Mouse (Mus musculus) layer of hippocampus, postnatal 36 days (tissue): ENCODE measurements around the gene Adora2a. TPM values are rescaled to one million over a fixed set of nuclear protein-coding genes. Genes with fewer than 3 reads are reported as not detected.
A peak's percentile ranks its signal among the peaks of the same experiment; 100 is the strongest.
"Not testable (repeated sequence)": the region's sequence is repeated elsewhere in the genome, so short reads cannot be mapped to it uniquely, and the experiment has no call there.

Experiments used
- DNase-seq, 2 experiments: peaks; one replicate each; pipeline ENCODE4 v3.0.0; 2022
- total RNA-seq, 2 experiments: library from RNA; stranded (reverse); gene quantifications; 2 replicates each; pipeline ENCODE4 v1.2.3; 2021

The Adora2a gene
- total RNA-seq: 1 to 10 TPM; 3.1 to 3.2 TPM

- DNase-seq: no peak
Measured at GRCm38 (mm10) chr10:75316872-75316907, at the start of gene Adora2a. TSS of gene Adora2a (plus strand) at chr10:75316877.

GRCm38 (mm10) chr10:75273020-75273419 lies 43.7 kb upstream of the Adora2a start:
- DNase-seq: no peak

- DNase-seq: no peak
Measured at GRCm38 (mm10) chr10:75276427-75277013, 40.2 kb upstream of the Adora2a start.

- DNase-seq: no peak
Measured at GRCm38 (mm10) chr10:75277501-75277900, 39.2 kb upstream of the Adora2a start.

- no peak for DNase-seq
Measured at GRCm38 (mm10) chr10:75282648-75283047, 34.0 kb upstream of the Adora2a start.

GRCm38 (mm10) chr10:75283821-75284220 lies 32.9 kb upstream of the Adora2a start:
- DNase-seq: no peak

- DNase-seq: no peak
Measured at GRCm38 (mm10) chr10:75288579-75288978, 28.1 kb upstream of the Adora2a start.

- DNase-seq: no peak
Measured at GRCm38 (mm10) chr10:75289392-75289791, 27.3 kb upstream of the Adora2a start.

GRCm38 (mm10) chr10:75290650-75291049 lies 26.0 kb upstream of the Adora2a start:
- no peak for DNase-seq

GRCm38 (mm10) chr10:75291338-75291737 lies 25.3 kb upstream of the Adora2a start:
- DNase-seq: no peak

GRCm38 (mm10) chr10:75292206-75292605 lies 24.5 kb upstream of the Adora2a start:
- DNase-seq: not testable (repeated sequence)

GRCm38 (mm10) chr10:75293288-75293687 lies 23.4 kb upstream of the Adora2a start:
- DNase-seq: no peak

GRCm38 (mm10) chr10:75294362-75294761 lies 22.3 kb upstream of the Adora2a start:
- no peak for DNase-seq

GRCm38 (mm10) chr10:75294926-75295325 lies 21.8 kb upstream of the Adora2a start:
- no peak for DNase-seq

- DNase-seq: no peak
Measured at GRCm38 (mm10) chr10:75298608-75299007, 18.1 kb upstream of the Adora2a start.

GRCm38 (mm10) chr10:75299785-75300418 lies 16.8 kb upstream of the Adora2a start:
- DNase-seq: no peak

- no peak for DNase-seq
Measured at GRCm38 (mm10) chr10:75301195-75301806, 15.4 kb upstream of the Adora2a start.

GRCm38 (mm10) chr10:75301937-75302336 lies 14.7 kb upstream of the Adora2a start:
- no peak for DNase-seq

- no peak for DNase-seq
Measured at GRCm38 (mm10) chr10:75302536-75302935, 14.1 kb upstream of the Adora2a start.

- DNase-seq: peak; percentile 67 to 81
Measured at GRCm38 (mm10) chr10:75303324-75304048, 13.2 kb upstream of the Adora2a start.

- DNase-seq: no peak
Measured at GRCm38 (mm10) chr10:75304049-75304405, 12.7 kb upstream of the Adora2a start.

- no peak for DNase-seq
Measured at GRCm38 (mm10) chr10:75304413-75304812, 12.3 kb upstream of the Adora2a start.

GRCm38 (mm10) chr10:75307130-75307529 lies 9.5 kb upstream of the Adora2a start:
- DNase-seq: no peak

GRCm38 (mm10) chr10:75312361-75312760 lies 4.3 kb upstream of the Adora2a start:
- no peak for DNase-seq
